ENCODE assay signal across 8 mouse cellular contexts in genomic region chr11:40754664-40755107, GRCm38 (mm10). TPM values are rescaled to one million over a fixed set of nuclear protein-coding genes. Genes with fewer than 3 reads are reported as not detected.
DNase-seq lines count a peak whose midpoint lies in the region; ATAC-seq and TF ChIP-seq lines count a peak whose summit lies in the region.

No protein-coding gene starts in this region.

- TF ChIP-seq CTCF in gastrocnemius, adult 2 months (IDR thresholded peaks at IDR 0.05) = no peak

- H3K36me3 ChIP-seq in embryonic facial prominence, embryonic 14.5 days (ENCODE audit: control insufficient read depth, insufficient read depth, low read length) = peaks cover 22% of the 10 kb centered on the region; the same call in 1 of the 2 replicates
- H3K36me3 ChIP-seq in limb, embryonic 10.5 days = no peaks in the 10 kb centered on the region
- no peaks in the 10 kb centered on the region for H3K36me3 ChIP-seq in neural tube, embryonic 12.5 days

- 3% methylated on average over 17 of the region's 19 CpGs for WGBS in embryonic facial prominence, embryonic 14.5 days
- WGBS in limb, embryonic 10.5 days = 4% methylated on average over 19 of the region's 19 CpGs
- WGBS in neural tube, embryonic 12.5 days = 3% methylated on average over 19 of the region's 19 CpGs

- H3K27me3 ChIP-seq in embryonic facial prominence, embryonic 14.5 days (replicated peaks; ENCODE audit: control insufficient read depth, insufficient read depth, low read length) = no peaks in the 10 kb centered on the region
- H3K27me3 ChIP-seq in limb, embryonic 10.5 days (ENCODE audit: low read depth, poor library complexity, severe bottlenecking) = no peaks in the 10 kb centered on the region
- no peaks in the 10 kb centered on the region for H3K27me3 ChIP-seq in neural tube, embryonic 12.5 days (replicated peaks)

- peak overlapping the region; percentile 80 for H3K9ac ChIP-seq in embryonic facial prominence, embryonic 14.5 days (ENCODE audit: low read depth, low read length)
- peak overlapping the region; percentile 82 for H3K9ac ChIP-seq in neural tube, embryonic 12.5 days

- H3K27ac ChIP-seq in gastrocnemius, adult 2 months = peak overlapping the region; percentile 99
- peak overlapping the region; percentile 68 for H3K27ac ChIP-seq in embryonic facial prominence, embryonic 14.5 days (replicated peaks; ENCODE audit: low read depth, low read length)
- H3K27ac ChIP-seq in limb, embryonic 10.5 days = peak overlapping the region; percentile 89
- no peak overlapping the region for H3K27ac ChIP-seq in neural tube, embryonic 12.5 days

- ATAC-seq in embryonic facial prominence, embryonic 14.5 days (ENCODE audit: low read depth) = peak; percentile 73
- ATAC-seq in neural tube, embryonic 12.5 days (ENCODE audit: low FRiP score, low read depth) = peak; percentile 87

- H3K4me3 ChIP-seq in gastrocnemius, adult 2 months = peak overlapping the region; percentile 88
- H3K4me3 ChIP-seq in embryonic facial prominence, embryonic 14.5 days (ENCODE audit: low read depth, low read length) = peak overlapping the region; percentile 80
- H3K4me3 ChIP-seq in limb, embryonic 10.5 days = peak overlapping the region; percentile 87
- H3K4me3 ChIP-seq in neural tube, embryonic 12.5 days = peak overlapping the region; percentile 81

- H3K9me3 ChIP-seq in embryonic facial prominence, embryonic 14.5 days (ENCODE audit: control insufficient read depth, low read length) = no peaks in the 10 kb centered on the region
- H3K9me3 ChIP-seq in limb, embryonic 10.5 days (replicated peaks) = no peaks in the 10 kb centered on the region
- no peaks in the 10 kb centered on the region for H3K9me3 ChIP-seq in neural tube, embryonic 12.5 days

- DNase-seq in gastrocnemius, adult 2 months = no peak
- DNase-seq in gastrocnemius, postnatal 10 days = no peak
- DNase-seq in CD4-positive helper T cell, adult 2 months (ENCODE audit: low read depth, low spot score) = peak; percentile 53
- peak; percentile 31 for DNase-seq in embryonic facial prominence, embryonic 14.5 days (ENCODE audit: low spot score)
- DNase-seq in limb, embryonic 10.5 days (ENCODE audit: low spot score) = no peak
- no peak for DNase-seq in right cerebral cortex, postnatal 25 days
- DNase-seq in left cerebral cortex, adult 18-20 months (ENCODE audit: low spot score in 2 of 2) = no peak

- intact Hi-C loops in gastrocnemius, adult 2 months (cut with DNase I) = loop anchor here (2.0 kb wide), 1 partner anchor 62 kb away; no protein-coding TSS in a partner anchor

- peak overlapping the region; percentile 70 for H3K4me2 ChIP-seq in embryonic facial prominence, embryonic 14.5 days (ENCODE audit: low read depth, low read length)
- peak overlapping the region; percentile 77 for H3K4me2 ChIP-seq in neural tube, embryonic 12.5 days (replicated peaks)

- H3K4me1 ChIP-seq in embryonic facial prominence, embryonic 14.5 days (ENCODE audit: control insufficient read depth, insufficient read depth, low read length) = peaks cover 10% of the 10 kb centered on the region
- H3K4me1 ChIP-seq in limb, embryonic 10.5 days = peaks cover 11% of the 10 kb centered on the region
- H3K4me1 ChIP-seq in neural tube, embryonic 12.5 days = no peaks in the 10 kb centered on the region

RNA-seq across cellular contexts. Expression of gene Ccng1, which starts 0.4 kb away (rescaled TPM):
- total RNA-seq in gastrocnemius, adult 2 months (2021) = 100 to 1,000 TPM; 643 to 672 TPM
- 100 to 1,000 TPM; 461 to 588 TPM for total RNA-seq in gastrocnemius, postnatal 10 days (2021)
- 69.3 and 85.7 TPM in 2 replicates for polyA plus RNA-seq in embryonic facial prominence, embryonic 14.5 days (2014; fragmentation: Nextera tagmentation; extraction: Ambion mirVana)
- 23.6 and 23.7 TPM in 2 replicates for polyA plus RNA-seq in limb, embryonic 10.5 days (2016; fragmentation: Nextera tagmentation; extraction: Ambion mirVana)
- polyA plus RNA-seq in neural tube, embryonic 12.5 days (2016; fragmentation: Nextera tagmentation; extraction: Ambion mirVana) = 36.7 and 40.4 TPM in 2 replicates
- total RNA-seq in left cerebral cortex, adult 18-20 months (2021) = 10 to 100 TPM; 69.5 to 85.5 TPM

RNA-seq across cellular contexts. Expression of gene Nudcd2, which starts 21.2 kb away (rescaled TPM):
- total RNA-seq in gastrocnemius, adult 2 months (2021) = 10 to 100 TPM in 1 of 2 experiments, 1 to 10 TPM in 1; 9.9 to 14.0 TPM
- total RNA-seq in gastrocnemius, postnatal 10 days (2021) = 10 to 100 TPM; 20.9 to 27.9 TPM
- polyA plus RNA-seq in embryonic facial prominence, embryonic 14.5 days (2014; fragmentation: Nextera tagmentation; extraction: Ambion mirVana) = 122 and 138 TPM in 2 replicates
- 232 and 242 TPM in 2 replicates for polyA plus RNA-seq in limb, embryonic 10.5 days (2016; fragmentation: Nextera tagmentation; extraction: Ambion mirVana)
- polyA plus RNA-seq in neural tube, embryonic 12.5 days (2016; fragmentation: Nextera tagmentation; extraction: Ambion mirVana) = 122 and 124 TPM in 2 replicates
- 10 to 100 TPM; 17.0 to 19.5 TPM for total RNA-seq in left cerebral cortex, adult 18-20 months (2021)

RNA-seq across cellular contexts. Expression of gene Hmmr, which starts 21.5 kb away (rescaled TPM):
- under 1 TPM in 1 of 2 experiments, not detected in 1; 0.08 TPM for total RNA-seq in gastrocnemius, adult 2 months (2021)
- 1 to 10 TPM; 3.7 to 4.5 TPM for total RNA-seq in gastrocnemius, postnatal 10 days (2021)
- polyA plus RNA-seq in embryonic facial prominence, embryonic 14.5 days (2014; fragmentation: Nextera tagmentation; extraction: Ambion mirVana) = 35.2 and 38.3 TPM in 2 replicates
- 54.2 and 55.5 TPM in 2 replicates for polyA plus RNA-seq in limb, embryonic 10.5 days (2016; fragmentation: Nextera tagmentation; extraction: Ambion mirVana)
- polyA plus RNA-seq in neural tube, embryonic 12.5 days (2016; fragmentation: Nextera tagmentation; extraction: Ambion mirVana) = 33.7 and 33.8 TPM in 2 replicates
- total RNA-seq in left cerebral cortex, adult 18-20 months (2021) = under 1 TPM; 0.14 to 0.33 TPM

RNA-seq across cellular contexts. Expression of gene Mat2b, which starts 59.7 kb away (rescaled TPM):
- 10 to 100 TPM; 57.9 to 61.8 TPM for total RNA-seq in gastrocnemius, adult 2 months (2021)
- 10 to 100 TPM; 55.3 to 61.3 TPM for total RNA-seq in gastrocnemius, postnatal 10 days (2021)
- 92.5 and 92.8 TPM in 2 replicates for polyA plus RNA-seq in embryonic facial prominence, embryonic 14.5 days (2014; fragmentation: Nextera tagmentation; extraction: Ambion mirVana)
- 116 and 123 TPM in 2 replicates for polyA plus RNA-seq in limb, embryonic 10.5 days (2016; fragmentation: Nextera tagmentation; extraction: Ambion mirVana)
- 78.5 and 80.2 TPM in 2 replicates for polyA plus RNA-seq in neural tube, embryonic 12.5 days (2016; fragmentation: Nextera tagmentation; extraction: Ambion mirVana)
- total RNA-seq in left cerebral cortex, adult 18-20 months (2021) = 100 to 1,000 TPM; 154 to 159 TPM

Comparison
In these comparisons a context has a peak if more than half of its experiments do, and no peak if none do; other contexts are left out.
1. DNase-seq: peak in CD4-positive helper T cell, adult 2 months (single experiment) and embryonic facial prominence, embryonic 14.5 days (single experiment); none in gastrocnemius, adult 2 months (single experiment), gastrocnemius, postnatal 10 days (single experiment), limb, embryonic 10.5 days (single experiment), right cerebral cortex, postnatal 25 days (single experiment) and left cerebral cortex, adult 18-20 months (0 of 2).
2. RNA of gene Ccng1, which starts 0.4 kb away (total RNA-seq): 643 to 672 TPM in gastrocnemius, adult 2 months and 461 to 588 TPM in gastrocnemius, postnatal 10 days; 69.5 to 85.5 TPM in left cerebral cortex, adult 18-20 months; every median in the first group is over 4 times any median in the second.
3. Peak in every context shown above with its lines, with median percentiles within 50 percentile points of each other: H3K4me3 ChIP-seq.